Mouse (Mus musculus) lung, postnatal 4 days (tissue): Measurements from ENCODE around the gene Myo16.

Source experiments
- DNase-seq, 2 experiments: peaks; one replicate each; pipeline ENCODE4 v3.0.0; 2021

Gene Myo16

DNA sequence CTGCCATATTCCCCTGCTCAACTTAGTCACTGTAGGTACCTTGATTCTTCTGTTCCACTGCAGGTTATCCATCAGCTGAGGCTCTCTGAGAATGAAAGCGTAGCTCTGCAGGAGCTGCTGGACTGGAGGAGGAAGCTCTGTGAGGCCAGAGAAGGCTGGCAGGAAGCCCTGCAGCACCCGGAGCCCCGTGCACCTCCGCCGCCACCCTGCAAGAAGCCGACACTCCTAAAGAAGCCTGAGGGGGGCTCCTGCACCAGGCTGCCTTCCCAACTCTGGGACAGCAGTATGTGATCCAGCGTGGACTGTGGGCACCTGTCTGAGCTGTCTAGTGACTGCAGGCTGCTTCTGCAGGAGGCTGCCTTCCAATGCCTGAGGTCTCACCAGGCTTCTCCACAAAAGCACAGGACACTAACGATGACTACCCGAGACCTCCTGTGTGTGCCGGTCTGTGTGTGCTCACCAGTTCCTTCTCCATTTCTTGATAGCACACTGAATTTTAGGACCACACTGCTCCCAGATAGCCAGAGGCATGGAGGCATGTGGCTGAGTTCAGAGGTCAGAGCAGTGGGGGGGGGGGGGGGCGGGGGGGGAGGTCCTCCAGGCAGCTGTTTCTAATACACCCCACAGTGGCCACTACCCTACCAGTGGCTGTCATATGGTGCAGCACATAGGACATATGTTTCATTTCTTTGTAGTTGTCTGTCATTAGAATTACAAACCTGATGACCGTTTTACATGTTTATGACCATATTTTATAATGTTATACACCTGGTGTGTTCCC is 479.8 kb downstream of the Myo16 start:
- no peak for DNase-seq

DNA sequence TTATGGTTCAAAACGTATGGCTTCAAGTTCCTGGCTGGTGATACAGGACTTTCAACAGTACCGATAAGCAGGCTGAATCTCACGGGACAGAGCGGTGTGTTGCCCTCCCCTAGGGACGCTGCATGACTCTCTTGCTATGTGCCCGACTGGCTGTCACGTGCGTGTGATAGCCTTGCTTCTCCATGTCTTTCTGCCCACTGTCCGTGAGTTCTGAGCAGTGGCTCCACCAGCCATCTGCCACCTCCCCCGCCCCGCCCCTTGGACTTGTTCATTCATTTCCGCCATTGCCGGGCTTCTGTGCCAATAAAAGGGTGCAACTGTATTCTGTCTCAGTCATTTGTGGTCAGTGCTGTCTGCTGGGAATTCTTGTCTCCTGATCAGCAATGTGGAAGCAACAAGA is 480.7 kb downstream of the Myo16 start:
- DNase-seq = peak; percentile 18 to 39

DNA sequence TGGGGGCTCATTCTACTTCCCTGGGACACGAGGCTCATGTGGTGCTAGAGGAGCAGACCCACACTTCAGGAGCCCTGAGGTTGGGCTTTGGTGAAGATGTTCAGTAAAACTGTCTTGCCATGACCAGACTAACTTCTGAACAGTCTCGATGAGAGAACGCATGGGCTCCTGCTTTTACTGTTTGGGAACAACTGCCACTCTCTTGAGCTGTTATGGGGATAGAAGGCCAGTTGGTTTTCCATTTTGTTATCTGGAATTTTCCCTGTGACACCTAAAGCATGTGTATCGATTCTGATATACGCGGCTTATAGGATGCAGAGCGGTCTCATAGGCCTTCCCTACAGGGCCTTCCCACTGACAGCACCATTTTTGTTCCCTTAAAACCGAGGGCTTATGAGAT is 485.2 kb downstream of the Myo16 start:
- DNase-seq = no peak

DNA sequence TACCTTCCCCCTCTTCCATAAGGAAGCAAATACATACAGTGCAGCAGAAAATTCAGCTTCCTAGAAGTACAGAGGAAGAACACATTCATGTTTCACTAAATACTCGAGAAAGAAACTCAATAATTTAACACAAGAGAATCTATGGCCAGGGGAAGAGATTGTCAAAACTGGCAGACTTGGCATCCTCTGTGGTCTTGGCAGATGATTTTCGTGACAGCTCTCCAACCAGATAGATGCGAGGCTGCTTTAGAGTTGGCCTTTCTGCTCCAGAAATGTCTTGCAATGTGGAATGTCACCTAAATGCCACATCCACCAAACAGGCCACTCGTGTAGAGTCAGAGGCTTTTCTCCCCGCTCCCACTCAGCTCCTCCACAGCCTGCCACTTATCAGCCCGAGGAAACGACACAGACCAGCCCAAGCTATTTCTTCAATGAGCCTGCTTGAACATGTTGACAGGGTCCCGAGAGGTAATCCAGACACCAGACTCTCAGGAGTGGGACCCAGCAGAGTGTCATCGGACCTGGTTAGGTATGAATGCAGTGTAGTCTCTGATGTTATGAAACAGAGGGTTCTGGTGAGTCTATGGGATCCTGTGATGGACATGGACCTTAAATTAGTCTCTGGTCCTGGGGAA is 486.6 kb downstream of the Myo16 start:
- no peak for DNase-seq

DNA sequence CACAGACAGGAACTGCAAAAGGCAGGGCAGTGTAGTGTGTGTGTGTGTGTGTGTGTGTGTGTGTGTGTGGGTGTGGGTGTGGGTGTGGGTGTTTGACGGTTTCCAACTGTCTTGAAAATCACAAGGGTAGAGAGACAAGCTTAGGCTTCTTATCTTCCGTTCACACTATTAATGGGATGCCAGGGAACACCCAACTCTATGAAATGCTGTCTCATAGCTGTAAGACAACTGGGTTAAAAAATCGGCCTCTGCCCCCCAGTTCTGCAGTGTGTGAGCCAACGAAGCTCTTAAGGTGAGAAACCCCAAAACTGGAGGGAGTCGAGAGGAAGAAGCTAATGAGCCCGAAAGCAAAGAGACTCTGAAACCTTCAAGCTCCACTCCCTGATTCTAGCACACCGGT is 487.1 kb downstream of the Myo16 start:
- no peak for DNase-seq

DNA sequence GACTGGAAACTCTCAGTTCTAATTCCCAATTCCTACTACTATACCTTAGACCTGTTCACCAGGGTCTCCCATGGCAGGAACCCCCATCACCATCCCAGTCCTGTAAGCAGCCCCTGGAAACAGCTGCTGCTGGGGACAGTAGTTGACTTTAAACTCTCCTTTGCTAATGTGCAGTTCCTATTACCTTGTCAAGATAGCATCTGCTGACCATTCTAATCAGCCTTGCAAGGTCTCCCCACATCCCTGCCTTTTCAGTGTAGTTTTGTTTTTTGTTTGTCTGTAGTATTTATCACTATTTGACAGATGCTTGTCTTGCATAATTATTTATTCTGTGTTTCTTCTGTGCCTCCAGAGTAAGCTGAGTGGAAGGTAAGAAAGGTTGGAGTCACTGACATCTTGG is 487.6 kb downstream of the Myo16 start:
- DNase-seq = no peak

DNA sequence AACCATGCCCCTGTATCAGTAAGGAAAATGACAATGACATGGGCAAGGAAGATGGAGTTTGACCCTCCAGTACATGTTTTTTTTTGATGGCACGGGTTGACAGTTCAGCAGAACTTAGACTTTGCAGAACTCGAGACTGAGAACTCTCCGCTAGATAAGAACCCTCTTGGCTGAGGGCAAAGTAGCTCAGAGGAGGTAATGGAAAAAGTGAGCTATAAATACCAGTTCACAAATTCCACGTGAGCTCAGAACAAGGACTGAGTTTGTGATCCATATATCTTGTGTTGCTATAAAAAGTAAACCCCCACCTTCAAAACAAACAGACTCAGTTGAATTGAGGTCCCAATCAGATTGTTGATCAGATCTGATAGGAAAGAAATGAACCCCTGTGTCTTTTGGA is 489.5 kb downstream of the Myo16 start:
- no peak for DNase-seq

DNA sequence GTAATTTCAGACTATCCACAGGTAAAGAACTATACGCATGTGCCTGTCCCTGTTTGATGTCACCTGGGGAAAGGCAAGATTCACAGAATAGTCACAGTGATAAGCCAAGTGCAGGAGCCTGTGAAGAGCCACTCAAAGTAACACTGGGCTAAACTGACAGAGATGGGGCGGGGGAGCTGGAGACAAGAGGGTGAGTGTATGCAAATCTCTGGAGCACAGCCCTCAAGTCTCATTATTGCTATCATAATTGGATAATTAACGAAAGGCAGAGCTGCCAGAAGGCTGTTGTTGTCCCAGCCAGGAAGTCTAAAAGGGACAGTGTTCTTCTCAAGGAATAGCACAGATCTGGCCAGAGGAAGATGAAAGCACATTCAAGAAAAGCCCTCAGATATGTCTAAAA is 490.8 kb downstream of the Myo16 start:
- no peak for DNase-seq

DNA sequence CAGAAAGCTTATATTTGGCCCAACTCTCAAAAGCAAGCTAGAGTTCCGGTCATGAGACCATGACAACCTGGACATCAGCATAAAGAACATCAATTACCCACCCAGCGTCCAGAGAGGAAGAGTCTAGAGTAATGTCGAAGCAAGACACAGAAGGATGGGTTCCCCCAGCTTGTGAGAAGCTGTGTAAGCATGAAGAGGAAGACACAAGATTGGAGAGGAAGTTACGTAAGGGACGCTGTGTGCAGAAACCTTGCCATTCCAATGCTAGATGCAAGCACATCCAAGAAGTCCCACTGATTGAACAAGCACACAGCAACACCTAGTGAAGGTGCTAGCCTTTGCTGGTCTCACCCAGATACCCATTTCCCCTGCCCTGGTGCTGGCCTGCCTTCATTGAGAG is 492.0 kb downstream of the Myo16 start:
- DNase-seq = no peak

DNA sequence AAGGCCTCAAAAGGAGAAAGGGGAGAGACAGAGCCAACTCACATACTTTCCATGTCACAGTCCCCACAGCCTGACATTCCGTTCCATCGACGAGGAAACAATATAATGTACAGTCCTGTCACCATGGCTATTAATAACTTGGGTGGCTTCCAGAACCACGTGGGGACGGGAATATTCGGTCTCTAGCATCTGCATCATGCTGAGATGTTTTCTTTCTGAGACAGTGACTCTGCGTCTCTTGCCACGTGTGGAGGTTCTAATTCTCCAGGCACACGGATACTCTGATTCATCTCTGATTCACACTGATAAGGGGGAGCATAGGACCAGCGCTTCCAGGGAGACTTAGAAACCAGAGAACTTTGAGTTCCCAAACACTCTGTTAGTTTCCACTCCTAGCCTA is 492.8 kb downstream of the Myo16 start:
- DNase-seq = no peak

DNA sequence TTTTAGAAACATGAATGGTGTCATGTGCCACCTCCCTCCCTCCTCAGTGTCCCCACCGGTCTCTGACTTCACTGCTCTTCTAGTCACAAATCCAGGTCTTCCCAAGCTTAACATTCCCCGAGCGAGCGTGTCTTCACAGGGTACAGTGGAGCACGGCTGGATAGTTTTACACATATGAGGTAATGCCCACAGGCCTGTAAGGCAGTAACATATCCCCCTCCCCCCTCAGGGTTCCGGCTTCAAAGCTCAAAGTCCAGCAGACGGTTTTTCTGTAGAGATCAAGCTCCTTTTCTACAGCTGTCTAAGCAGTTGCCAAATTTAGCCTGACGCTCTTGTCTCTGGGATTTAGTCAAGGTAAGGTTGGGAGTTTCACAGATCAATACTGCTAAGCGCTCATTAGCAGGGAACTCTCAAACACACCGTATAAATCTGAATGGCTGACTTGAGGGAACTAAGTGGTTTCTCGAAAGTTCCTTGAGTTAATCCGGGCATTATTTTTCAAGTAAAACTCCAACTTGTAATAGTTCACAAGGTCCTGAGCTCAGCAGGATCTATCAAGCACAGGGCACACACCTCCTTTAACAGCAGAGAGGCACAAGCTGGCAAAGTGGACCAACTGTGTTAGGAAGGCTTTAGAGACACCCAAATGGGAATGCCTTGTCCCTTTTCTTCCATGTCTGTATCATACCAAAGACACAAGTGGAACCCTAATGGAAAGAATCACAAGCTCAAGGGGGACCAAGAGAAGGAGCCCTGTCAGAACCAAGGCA is 498.0 kb downstream of the Myo16 start:
- DNase-seq = no peak

DNA sequence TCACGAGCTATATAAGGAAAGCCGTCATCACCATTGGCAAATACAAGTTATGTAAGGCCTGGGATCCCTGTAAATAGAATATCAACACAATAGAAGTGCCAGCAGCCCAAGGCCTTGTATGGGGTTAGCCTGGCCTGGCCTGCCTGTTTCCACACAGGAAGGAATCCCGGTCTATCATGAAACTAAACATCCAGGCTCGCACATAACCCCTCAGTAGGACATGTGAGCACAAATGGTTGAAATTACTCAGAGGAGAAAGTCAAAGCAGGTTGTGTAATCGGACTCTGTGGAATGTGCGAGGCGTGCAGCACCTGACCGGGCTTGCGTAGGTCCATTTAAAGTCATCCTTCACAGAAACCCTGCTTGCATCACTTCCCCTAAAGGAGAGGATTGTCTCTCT is 499.6 kb downstream of the Myo16 start:
- DNase-seq = peak; percentile 25 to 34

DNA sequence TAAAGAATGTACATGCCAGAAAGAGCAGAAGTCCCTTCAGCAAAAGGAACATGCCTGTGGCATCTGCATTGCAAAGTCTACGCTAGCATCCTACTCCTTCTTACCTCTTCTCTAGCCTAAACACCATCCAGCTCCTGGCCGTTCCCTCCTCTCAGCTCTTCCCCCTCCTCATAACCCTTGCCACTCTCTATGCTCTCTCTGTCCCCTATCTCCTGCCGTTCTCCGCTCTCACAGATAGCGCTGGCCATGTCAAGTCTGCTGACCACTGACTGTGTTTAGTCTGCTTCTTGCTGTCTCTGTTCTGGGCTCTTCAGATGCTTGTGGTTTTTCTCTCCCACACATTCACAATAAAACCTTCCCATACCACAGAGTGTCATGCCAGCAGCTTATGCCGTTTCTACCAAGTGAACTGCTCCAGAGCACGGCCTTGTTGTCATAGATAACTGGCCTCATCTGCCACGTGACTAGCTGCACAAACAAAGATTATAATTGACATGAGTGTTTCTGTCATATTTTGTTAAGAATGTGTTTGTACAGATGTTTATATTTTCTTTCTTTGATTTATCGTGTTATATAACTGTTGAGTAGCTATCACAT is 501.3 kb downstream of the Myo16 start:
- DNase-seq = no peak

DNA sequence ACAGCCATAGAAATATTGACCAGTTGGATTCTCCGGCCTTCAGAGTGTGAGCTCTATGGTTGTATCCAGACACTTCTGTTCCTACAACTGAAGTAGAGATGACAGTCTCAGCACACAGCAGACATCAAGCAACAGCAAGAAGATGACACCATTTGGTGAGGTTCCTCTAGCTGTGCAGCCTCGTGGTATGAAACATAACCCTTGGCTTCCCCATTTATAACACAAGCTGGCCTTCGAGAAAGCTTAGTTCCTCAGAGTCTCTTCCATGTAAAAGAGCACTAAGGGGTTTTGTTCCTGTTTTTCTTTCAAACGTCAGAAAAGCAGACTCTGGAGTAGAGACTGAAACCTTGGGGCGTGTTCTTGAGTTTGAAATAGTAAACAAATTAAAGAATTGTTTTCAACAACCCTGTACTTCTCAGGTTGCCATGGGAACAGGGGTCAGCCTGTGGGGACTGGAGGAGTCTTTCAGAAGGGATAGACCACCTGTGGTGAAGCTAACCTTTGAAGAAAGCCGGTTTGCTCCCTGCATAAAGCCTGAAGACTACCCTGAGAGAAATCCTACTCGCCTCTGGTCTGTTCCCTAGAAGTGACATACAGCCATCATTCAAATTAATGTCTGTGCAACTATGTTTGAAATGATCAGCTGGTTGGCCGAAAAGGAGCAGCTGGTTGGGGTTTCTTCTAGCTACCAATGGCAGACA is 510.2 kb downstream of the Myo16 start:
- DNase-seq = no peak

DNA sequence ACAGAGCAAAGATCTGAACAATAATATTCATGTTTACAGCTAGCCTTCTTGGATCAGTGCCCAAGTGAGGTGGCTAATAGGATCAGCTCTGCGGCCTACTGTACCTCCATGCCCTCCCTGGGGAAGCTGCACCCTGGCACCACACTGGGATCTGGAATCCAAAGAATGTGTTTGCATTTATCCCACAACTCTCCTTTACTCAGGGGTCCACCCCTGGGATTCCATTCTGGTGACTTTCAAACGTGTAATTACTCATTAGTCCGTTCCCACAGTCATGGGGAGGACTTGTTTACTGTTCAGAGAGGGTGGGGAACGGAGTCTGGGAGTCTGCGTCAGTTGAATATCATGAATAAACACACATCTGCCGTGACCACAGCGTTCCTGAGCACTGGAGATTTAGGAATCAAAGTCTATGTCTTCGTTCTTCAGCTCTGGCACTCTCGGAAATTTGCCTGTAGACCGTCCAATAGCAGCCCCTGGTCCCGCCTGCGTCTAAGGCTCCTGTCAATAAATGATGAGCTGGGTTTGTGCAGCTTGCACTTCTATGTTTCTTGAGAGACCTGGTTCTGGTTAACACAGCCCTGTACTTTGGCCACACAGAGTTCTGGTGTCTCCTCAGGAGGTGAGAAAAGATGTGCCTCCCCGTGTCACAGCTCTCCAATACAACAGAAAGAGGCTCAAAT is 511.3 kb downstream of the Myo16 start:
- DNase-seq = peak; percentile 20 to 42

DNA sequence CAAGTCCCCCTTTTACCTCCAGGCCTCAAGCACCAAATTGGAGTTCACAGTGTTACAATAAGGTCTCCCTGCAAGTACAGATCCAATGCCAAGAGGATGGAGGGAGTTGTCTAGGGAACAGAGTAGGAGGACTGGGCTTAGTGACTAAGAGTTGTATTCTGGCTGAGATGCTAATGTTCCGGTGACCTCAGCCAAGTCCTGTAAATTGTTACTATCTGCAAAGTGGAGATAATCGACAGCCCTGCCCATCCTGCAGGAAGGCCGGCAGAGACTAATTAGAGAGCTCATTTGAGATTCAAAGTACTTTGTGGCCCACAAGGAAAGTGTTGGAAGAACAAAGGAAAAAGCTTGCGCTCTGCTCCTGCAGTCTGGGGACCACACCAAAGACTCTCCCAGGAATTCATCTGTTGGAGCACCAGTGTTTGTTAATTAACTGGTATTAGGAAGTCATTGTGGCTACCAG is 512.1 kb downstream of the Myo16 start:
- no peak for DNase-seq

DNA sequence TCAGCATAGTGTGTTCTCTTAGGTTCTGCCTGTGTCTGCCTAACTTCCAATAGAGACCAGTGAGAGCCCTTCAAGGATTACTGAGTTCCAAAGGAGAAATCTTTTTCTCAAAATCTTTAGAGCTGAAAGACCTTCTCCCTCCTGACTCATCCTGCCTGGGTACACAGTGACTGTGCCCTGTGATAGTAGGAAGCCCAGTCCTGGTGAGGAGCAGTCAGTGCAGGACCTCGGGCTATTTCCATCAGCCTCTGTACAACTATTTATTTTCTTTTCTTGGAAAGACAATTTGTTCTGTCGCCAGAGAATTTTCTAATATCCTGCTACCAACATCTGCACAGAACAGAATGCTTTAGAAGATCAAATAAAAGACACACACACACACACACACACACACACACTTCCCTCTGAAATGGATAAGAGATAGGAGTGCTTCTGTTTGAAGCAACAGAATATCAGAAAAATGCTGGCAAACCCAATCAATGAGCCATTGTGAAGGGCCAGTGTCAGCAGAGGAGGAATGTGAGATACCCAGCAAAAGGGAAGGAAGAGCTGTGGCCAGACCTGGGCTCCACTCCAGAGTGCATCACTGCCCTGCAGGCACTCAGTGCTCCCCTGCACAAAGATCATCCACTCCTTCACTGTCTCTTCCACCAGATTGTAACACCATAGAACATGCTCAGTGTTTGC is 518.3 kb downstream of the Myo16 start:
- DNase-seq = no peak

DNA sequence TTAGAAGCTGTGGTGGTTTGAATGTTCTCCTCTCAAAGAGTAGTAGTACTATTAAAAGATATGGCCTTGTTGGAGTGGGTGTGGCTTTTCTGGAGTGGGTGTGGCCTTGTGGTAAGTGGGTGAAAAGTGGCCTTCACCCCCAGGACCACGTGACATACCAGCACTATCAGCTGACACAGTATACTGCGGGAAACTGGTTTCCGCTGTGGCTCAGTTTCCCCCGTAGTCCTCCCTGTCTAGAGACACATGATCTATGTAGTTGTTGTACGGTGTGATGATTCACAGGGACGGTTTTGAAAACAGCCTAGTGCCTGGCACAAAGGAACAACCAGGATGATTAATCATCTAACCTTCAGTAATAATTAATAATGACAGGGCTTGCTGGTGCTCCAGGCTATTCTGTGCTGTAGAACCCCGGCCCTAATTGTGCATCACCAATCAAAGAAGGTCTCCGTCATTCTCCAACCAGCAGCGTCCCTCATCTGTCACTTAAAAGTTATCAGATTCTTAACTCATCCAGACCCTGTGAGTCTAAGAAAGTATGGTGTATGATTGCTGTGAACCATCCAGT is 524.2 kb downstream of the Myo16 start:
- DNase-seq = no peak

DNA sequence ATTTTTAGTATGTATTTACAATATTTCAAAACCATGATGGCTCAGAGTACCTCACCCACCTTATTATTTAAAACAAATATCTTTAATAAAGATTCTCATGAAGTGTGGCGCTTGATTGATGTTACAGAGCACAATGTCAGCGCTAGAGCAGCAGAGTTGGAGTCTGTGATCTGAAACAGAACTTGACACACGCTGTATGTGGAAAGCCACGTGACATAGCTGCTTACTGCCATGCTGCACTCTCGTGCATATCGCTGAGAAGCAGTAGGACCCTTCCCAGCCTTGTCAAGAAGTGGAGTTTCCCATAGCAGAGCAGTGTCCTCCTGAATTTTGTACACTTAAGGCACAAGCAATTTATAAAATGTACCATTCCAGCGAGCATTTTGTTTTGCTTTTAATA is 528.2 kb downstream of the Myo16 start:
- DNase-seq = no peak

DNA sequence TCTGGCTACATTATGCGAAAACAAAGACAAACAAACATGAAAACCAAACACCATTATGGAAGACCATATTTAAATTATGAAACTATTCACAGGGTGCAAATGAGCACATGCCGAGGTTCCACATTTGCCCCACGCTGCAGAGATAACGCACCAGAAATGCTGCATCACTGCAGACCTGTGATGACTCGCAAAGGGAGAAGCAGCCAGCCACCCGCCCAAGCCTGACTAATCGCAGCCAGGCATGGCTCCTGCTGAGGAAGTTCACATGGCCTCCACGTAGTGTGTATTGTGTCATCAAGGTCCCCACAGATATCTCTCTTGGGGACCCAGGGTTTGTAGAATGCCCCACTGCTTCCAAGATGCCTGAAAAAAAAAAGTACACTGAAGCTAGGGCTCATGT is 529.4 kb downstream of the Myo16 start:
- DNase-seq = no peak
